Mouse (Mus musculus): ENCODE measurements around the gene Mup10. TPM values are rescaled to one million over a fixed set of nuclear protein-coding genes. Genes with fewer than 3 reads are reported as not detected.
"Not testable (repeated sequence)": the region's sequence is repeated elsewhere in the genome, so short reads cannot be mapped to it uniquely, and the experiment has no call there.

Mup10 gene
- total RNA-seq (2021): not detected
- long read RNA-seq, experiment 1: 0 reads
- long read RNA-seq, experiment 2: 0 reads

- not testable (repeated sequence) for DNase-seq (ENCODE audit: low spot score in 2 of 2); H3K4me3 ChIP-seq; H3K27ac ChIP-seq
These were observed at the start of gene Mup10 for GRCm38 (mm10) chr4:60582099-60582498. Gene Mup10, minus strand, starts transcription at chr4:60582199.

Other genes with a start within 250 kb of the Mup10 start
- gene Mup9, start 160.2 kb downstream of the Mup10 start, total RNA-seq (2021): not detected
- gene Mup1, start 80.2 kb downstream of the Mup10 start, total RNA-seq (2021): not detected
- gene Mup11, start 80.2 kb upstream of the Mup10 start, total RNA-seq (2021): not detected
- not detected for gene Mup12, start 159.1 kb upstream of the Mup10 start, total RNA-seq (2021)
- gene Mup22, start 239.3 kb upstream of the Mup10 start, total RNA-seq (2021): not detected